Comparison of ENCODE assay signal across 15 mouse cellular contexts in genomic region chr9:103413457-103413856, GRCm38 (mm10).
"Had no signal": no experiment of that assay in that cellular context is flagged by ENCODE, and none has a peak within 500 bp of the region (broad histone marks: within the 10 kb centered on the region; RNA-seq: fewer than 3 reads in every experiment).

No protein-coding gene starts in this region.

- H3K4me2 ChIP-seq: limb, embryonic 12.5 days; neural tube, embryonic 15.5 days had no signal

- H3K36me3 ChIP-seq: limb, embryonic 12.5 days; midbrain, embryonic 10.5 days; neural tube, embryonic 15.5 days had no signal

- H3K9me3 ChIP-seq: limb, embryonic 12.5 days; midbrain, embryonic 10.5 days; neural tube, embryonic 15.5 days had no signal

- H3K4me3 ChIP-seq: limb, embryonic 12.5 days; midbrain, embryonic 10.5 days; myocyte; neural tube, embryonic 15.5 days had no signal

- H3K9ac ChIP-seq: limb, embryonic 12.5 days; liver, embryonic 14.5 days; neural tube, embryonic 15.5 days had no signal

- H3K27ac ChIP-seq: limb, embryonic 12.5 days; liver, embryonic 14.5 days; midbrain, embryonic 10.5 days; neural tube, embryonic 15.5 days had no signal

- H3K27me3 ChIP-seq: limb, embryonic 12.5 days; neural tube, embryonic 15.5 days had no signal

- DNase-seq: kidney, adult 8-10 months; kidney, postnatal 25 days; layer of hippocampus, adult 9-11 months; layer of hippocampus, postnatal 36 days; lung, adult 18-20 months; lung, postnatal 4 days; midbrain, embryonic 14.5 days; right cerebral cortex, adult 18-20 months; thymus, adult 18-20 months; thymus, postnatal 14 days had no signal
